26 mouse cellular contexts compared by ENCODE assay signal in the genomic region with DNA sequence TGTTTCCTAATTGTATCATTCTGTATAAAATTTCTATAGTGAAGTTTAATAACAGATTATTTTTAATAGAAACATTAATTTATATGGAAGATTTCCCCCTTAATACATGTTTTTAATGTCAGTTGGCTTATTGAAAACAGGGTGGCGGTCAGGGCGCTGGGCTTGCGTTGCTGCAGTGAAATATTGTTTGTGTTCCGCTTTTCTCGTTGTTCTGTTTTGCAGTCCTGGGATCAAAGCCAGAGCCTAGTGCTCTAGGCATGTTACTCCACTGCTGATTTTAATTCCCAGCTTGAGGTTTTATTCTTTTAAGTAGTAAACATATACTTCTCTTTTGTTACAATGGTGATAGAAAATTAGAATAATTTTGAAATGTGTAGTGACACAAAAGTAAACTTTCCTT. TPM values are rescaled to one million over a fixed set of nuclear protein-coding genes. Genes with fewer than 3 reads are reported as not detected.
DNase-seq lines count a peak whose midpoint lies in the region; ATAC-seq and TF ChIP-seq lines count a peak whose summit lies in the region.
"Had no signal": no experiment of that assay in that cellular context is flagged by ENCODE, and none has a peak within 500 bp of the region (broad histone marks: within the 10 kb centered on the region; RNA-seq: fewer than 3 reads in every experiment).

No protein-coding gene starts in this region.

- TF ChIP-seq POLR2A in liver, adult 2 months (IDR thresholded peaks at IDR 0.05; ENCODE audit: extremely low read depth, insufficient read depth, low read length), result no peak

- no peaks in the 10 kb centered on the region for H3K79me2 ChIP-seq in liver, adult 2 months (ENCODE audit: control insufficient read depth, insufficient read depth, low read length)

- no peak overlapping the region for H3K4me3 ChIP-seq in embryonic facial prominence, embryonic 13.5 days
- H3K4me3 ChIP-seq in embryonic facial prominence, embryonic 10.5 days, result no peak overlapping the region
- H3K4me3 ChIP-seq in liver, adult 2 months (ENCODE audit: insufficient read depth, low read depth, low read length), result no peak overlapping the region
- no peak overlapping the region for H3K4me3 ChIP-seq in liver, postnatal 0 days (ENCODE audit: low read depth, low read length)
- H3K4me3 ChIP-seq: embryonic facial prominence, embryonic 12.5 days; forebrain, embryonic 13.5 days had no signal

- no peaks in the 10 kb centered on the region for H3K36me3 ChIP-seq in embryonic facial prominence, embryonic 13.5 days
- no peaks in the 10 kb centered on the region for H3K36me3 ChIP-seq in embryonic facial prominence, embryonic 10.5 days (replicated peaks)
- H3K36me3 ChIP-seq in liver, adult 2 months (ENCODE audit: control insufficient read depth, insufficient read depth, low read length), result peaks cover 12% of the 10 kb centered on the region; the same call in 1 of the 2 replicates
- H3K36me3 ChIP-seq in liver, postnatal 0 days (replicated peaks; ENCODE audit: insufficient read depth, low read length), result peaks cover 5% of the 10 kb centered on the region
- H3K36me3 ChIP-seq: embryonic facial prominence, embryonic 12.5 days had no signal

- no peaks in the 10 kb centered on the region for H3K4me1 ChIP-seq in embryonic facial prominence, embryonic 13.5 days
- H3K4me1 ChIP-seq in embryonic facial prominence, embryonic 10.5 days, result no peaks in the 10 kb centered on the region
- no peaks in the 10 kb centered on the region for H3K4me1 ChIP-seq in liver, adult 2 months (ENCODE audit: control insufficient read depth, insufficient read depth, low read length)
- H3K4me1 ChIP-seq in liver, postnatal 0 days (ENCODE audit: insufficient read depth), result no peaks in the 10 kb centered on the region
- H3K4me1 ChIP-seq: embryonic facial prominence, embryonic 12.5 days; forebrain, embryonic 13.5 days had no signal

- H3K27ac ChIP-seq in embryonic facial prominence, embryonic 13.5 days, result peak overlapping the region; percentile 39; the same call in 1 of the 2 replicates
- no peak overlapping the region for H3K27ac ChIP-seq in embryonic facial prominence, embryonic 10.5 days (replicated peaks)
- no peak overlapping the region for H3K27ac ChIP-seq in liver, adult 2 months (replicated peaks; ENCODE audit: insufficient read depth, low read depth, low read length)
- no peak overlapping the region for H3K27ac ChIP-seq in liver, postnatal 0 days (ENCODE audit: low read depth)
- H3K27ac ChIP-seq: embryonic facial prominence, embryonic 12.5 days; forebrain, embryonic 13.5 days had no signal

- H3K9ac ChIP-seq in embryonic facial prominence, embryonic 13.5 days, result no peak overlapping the region
- H3K9ac ChIP-seq in liver, adult 2 months (ENCODE audit: low read depth, low read length), result no peak overlapping the region
- H3K9ac ChIP-seq in liver, postnatal 0 days (replicated peaks), result no peak overlapping the region
- H3K9ac ChIP-seq: embryonic facial prominence, embryonic 12.5 days; forebrain, embryonic 13.5 days; forebrain, postnatal 0 days had no signal

- TF ChIP-seq CTCF in liver, adult 2 months (IDR thresholded peaks at IDR 0.05; ENCODE audit: low read depth, low read length), result no peak
- TF ChIP-seq CTCF in liver, postnatal 0 days (IDR thresholded peaks at IDR 0.05; ENCODE audit: low read depth), result no peak

- no peak overlapping the region for H3K4me2 ChIP-seq in embryonic facial prominence, embryonic 13.5 days
- H3K4me2 ChIP-seq in liver, postnatal 0 days (ENCODE audit: low read depth, low read length), result no peak overlapping the region
- H3K4me2 ChIP-seq: embryonic facial prominence, embryonic 12.5 days; forebrain, embryonic 13.5 days had no signal

- 52% methylated on average over 5 of the region's 5 CpGs for WGBS in embryonic facial prominence, embryonic 13.5 days
- WGBS in embryonic facial prominence, embryonic 10.5 days, result 91% methylated on average over 5 of the region's 5 CpGs
- WGBS in liver, adult 2 months, result 51% methylated on average over 5 of the region's 5 CpGs
- WGBS in liver, postnatal 0 days (ENCODE audit: insufficient replicate concordance), result 87% methylated on average over 5 of the region's 5 CpGs

- no peaks in the 10 kb centered on the region for H3K9me3 ChIP-seq in embryonic facial prominence, embryonic 13.5 days
- no peaks in the 10 kb centered on the region for H3K9me3 ChIP-seq in embryonic facial prominence, embryonic 10.5 days
- H3K9me3 ChIP-seq in liver, postnatal 0 days (ENCODE audit: low read length), result no peaks in the 10 kb centered on the region
- H3K9me3 ChIP-seq: embryonic facial prominence, embryonic 12.5 days; forebrain, embryonic 13.5 days; G1E had no signal

- H3K27me3 ChIP-seq in embryonic facial prominence, embryonic 13.5 days, result no peaks in the 10 kb centered on the region
- H3K27me3 ChIP-seq in embryonic facial prominence, embryonic 10.5 days (replicated peaks; ENCODE audit: low read depth, poor library complexity, severe bottlenecking), result no peaks in the 10 kb centered on the region
- no peaks in the 10 kb centered on the region for H3K27me3 ChIP-seq in liver, adult 2 months (ENCODE audit: control insufficient read depth, insufficient read depth, low read length)
- H3K27me3 ChIP-seq in liver, postnatal 0 days (ENCODE audit: insufficient read depth, low read length), result no peaks in the 10 kb centered on the region
- H3K27me3 ChIP-seq: CH12.LX; embryonic facial prominence, embryonic 12.5 days; forebrain, embryonic 13.5 days; Patski had no signal

- no peak for DNase-seq in embryonic facial prominence, embryonic 10.5 days (ENCODE audit: low spot score)
- peak; percentile 73 for DNase-seq in heart, adult 11 months
- no peak for DNase-seq in heart, adult 18-20 months
- DNase-seq in liver, adult 2 months (ENCODE audit: extremely low read depth, low read depth, low spot score), result peak; percentile 65
- no peak for DNase-seq in liver, postnatal 0 days
- no peak for DNase-seq in urinary bladder, adult 18-20 months (ENCODE audit: low spot score in 2 of 2)
- DNase-seq: adrenal gland, adult 8-10 months; adrenal gland, postnatal 14 days; adrenal gland, postnatal 36 days; B cell, adult 2 months; cerebellum, adult 11 months; cerebellum, adult 18-20 months; cerebellum, adult 8-10 months; cerebellum, adult 9-11 months; cerebellum, postnatal 14 days; cerebellum, postnatal 36 days; embryo, embryonic 11 days; forebrain, postnatal 0 days had no signal

- TF ChIP-seq EP300 in liver, postnatal 0 days (IDR thresholded peaks at IDR 0.05; ENCODE audit: low read depth), result no peak

- ATAC-seq in embryonic facial prominence, embryonic 13.5 days (ENCODE audit: insufficient number of reproducible peaks, insufficient read depth, low FRiP score, low TSS enrichment, low read depth), result no peak
- no peak for ATAC-seq in liver, postnatal 0 days
- ATAC-seq: activated CD4-positive, CD25-positive, alpha-beta regulatory T cell, adult 4 months; CD4-positive, CD25-positive, alpha-beta regulatory T cell, adult 4 months; forebrain, embryonic 13.5 days; forebrain, postnatal 0 days; Patski had no signal

RNA-seq across cellular contexts. Expression of a gene that starts 39.3 kb away (rescaled TPM):
- polyA plus RNA-seq in embryonic facial prominence, embryonic 13.5 days (2015; fragmentation: Nextera tagmentation; extraction: Ambion mirVana), result 14.9 and 17.9 TPM in 2 replicates
- 14.5 and 16.3 TPM in 2 replicates for polyA plus RNA-seq in embryonic facial prominence, embryonic 10.5 days (2016; fragmentation: Nextera tagmentation; extraction: Ambion mirVana)
- 10 to 100 TPM; 32.1 to 36.0 TPM for total RNA-seq in heart, adult 18-20 months (2021)
- total RNA-seq in liver, adult 2 months (2014; rRNA removed), result 16.0 and 16.6 TPM in 2 replicates
- 12.3 and 14.2 TPM in 2 replicates for polyA plus RNA-seq in liver, adult 2 months (2012; rRNA removed)
- polyA plus RNA-seq in liver, postnatal 0 days (2015; fragmentation: Nextera tagmentation; extraction: Ambion mirVana), result 10.3 and 11.4 TPM in 2 replicates

Comparison
In these comparisons a context has a peak if more than half of its experiments do, and no peak if none do; other contexts are left out.
1. DNase-seq: peak in heart, adult 11 months (single experiment) and liver, adult 2 months (single experiment); none in embryonic facial prominence, embryonic 10.5 days (single experiment), heart, adult 18-20 months (0 of 2), liver, postnatal 0 days (single experiment) and urinary bladder, adult 18-20 months (0 of 2).